Mouse (Mus musculus) ES-E14 (cell line): ENCODE data around the gene Spsb3. TPM values are rescaled to one million over a fixed set of nuclear protein-coding genes. Genes with fewer than 3 reads are reported as not detected.
A peak's percentile ranks its signal among the peaks of the same experiment; 100 is the strongest.

Source experiments
- DNase-seq: peaks from one replicate; pipeline ENCODE4 v3.0.0-alpha.2; 2013; ENCODE audit warnings: low read depth, low spot score
- H3K27ac ChIP-seq: 2 replicates; pipeline ENCODE4 v1.5.1; 2012; ENCODE audit warnings: low read depth, mild to moderate bottlenecking, low read length, moderate library complexity, mixed read lengths; ENCODE audit not compliant: poor library complexity, insufficient read depth, severe bottlenecking
- H3K36me3 ChIP-seq: 2 replicates; pipeline ENCODE4 v1.6.1; 2012; ENCODE audit warnings: mild to moderate bottlenecking, low read length, moderate library complexity, mixed read lengths; ENCODE audit not compliant: control insufficient read depth, poor library complexity, insufficient read depth, severe bottlenecking
- H3K4me1 ChIP-seq, 2 experiments: fragments of 150-350 bp in 1 of 2; sonication (generic) in 1 of 2; 2 replicates each; pipeline ENCODE4 v1.6.1; 2012; ENCODE audit warnings: low read length in 2 of 2, mild to moderate bottlenecking in 1 of 2, mixed read lengths in 1 of 2; ENCODE audit not compliant: control insufficient read depth in 2 of 2, insufficient read depth in 2 of 2, poor library complexity in 1 of 2
- H3K4me3 ChIP-seq, 2 experiments: fragments of 150-350 bp in 1 of 2; sonication (generic) in 1 of 2; 2 replicates each; pipeline ENCODE4 v1.5.1; 2012; ENCODE audit warnings: low read length in 2 of 2, low read depth in 1 of 2, mild to moderate bottlenecking in 1 of 2, mixed read lengths in 1 of 2; ENCODE audit not compliant: insufficient read depth in 1 of 2, poor library complexity in 1 of 2, severe bottlenecking in 1 of 2
- H3K9ac ChIP-seq: 2 replicates; pipeline ENCODE4 v1.6.1; 2012; ENCODE audit warnings: low read depth, mild to moderate bottlenecking, low read length, mixed read lengths; ENCODE audit not compliant: poor library complexity, insufficient read depth, severe bottlenecking
- H3K9me3 ChIP-seq: fragments of 150-350 bp; sonication (generic); 2 replicates; pipeline ENCODE4 v1.6.1; 2012; ENCODE audit warnings: low read depth, mild to moderate bottlenecking, low read length; ENCODE audit not compliant: control insufficient read depth, insufficient read depth
- CHD2 ChIP-seq: IDR thresholded peaks from 2 replicates; pipeline ENCODE4 v1.6.1; 2014; ENCODE audit warnings: mild to moderate bottlenecking, low read depth, low read length, inconsistent platforms
- HCFC1 ChIP-seq: IDR thresholded peaks from 2 replicates; pipeline ENCODE4 v1.6.1; 2012; ENCODE audit warnings: low read length, inconsistent platforms, borderline replicate concordance; ENCODE audit not compliant: insufficient read depth
- MAFK ChIP-seq: IDR thresholded peaks from 2 replicates; pipeline ENCODE4 v1.6.1; 2014; ENCODE audit warnings: mild to moderate bottlenecking, low read depth, low read length, inconsistent platforms; ENCODE audit not compliant: insufficient read depth
- ZC3H11A ChIP-seq: IDR thresholded peaks from 2 replicates; pipeline ENCODE4 v1.6.1; 2012; ENCODE audit warnings: low read depth, mild to moderate bottlenecking, inconsistent platforms, low read length, borderline replicate concordance
- ZNF384 ChIP-seq: IDR thresholded peaks from 2 replicates; pipeline ENCODE4 v1.6.1; 2012; ENCODE audit warnings: low read depth, low read length, inconsistent platforms
- in situ Hi-C, 2 experiments: fragments of 600-800 bp; cut with MboI; formaldehyde crosslinking; loops; one replicate each; pipeline ENCODE4 v1.15.1; 2025; ENCODE audit warnings: low sequenced_read_pairs in 2 of 2, inconsistent platforms in 1 of 2; ENCODE audit not compliant: unreplicated experiment in 2 of 2
- total RNA-seq: library from RNA; depleted of rRNA; stranded (reverse); fragments of 300-350 nt; gene quantifications from 2 replicates; pipeline ENCODE4 v1.2.3, GENCODE M21; 2012

Gene Spsb3
- total RNA-seq, 1 experiment, result 34.2 TPM

DNA sequence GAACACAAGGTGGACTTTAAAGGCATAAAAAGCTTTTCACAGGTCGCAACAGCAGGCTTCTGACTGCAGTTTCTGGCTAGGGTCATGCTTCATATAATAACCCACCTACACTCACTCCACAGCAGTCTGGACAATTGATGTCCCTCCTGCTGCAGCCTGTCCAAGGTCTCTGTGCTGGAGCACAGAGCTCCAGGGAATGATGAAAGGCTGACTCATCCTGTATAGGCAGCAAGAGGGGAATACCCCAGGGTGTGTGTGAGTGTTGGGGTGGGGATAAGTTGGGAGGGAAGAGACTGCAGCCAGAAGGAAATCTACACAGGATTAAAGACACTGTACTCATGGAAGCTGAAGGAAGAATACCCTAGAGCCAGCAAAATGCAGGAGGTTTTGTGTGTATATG is 43.1 kb downstream of the Spsb3 start:
- Histone ChIP-seq H3K4me1 (peaks cover 0 to 3% of the 10 kb centered on the region in 2 experiments; a peak in 1 of 4 replicates), H3K36me3 (peaks cover 2% of the 10 kb centered on the region), H3K27ac (no peak overlapping the region; the same call in 1 of the 2 replicates), H3K9ac (no peak overlapping the region), H3K9me3 (no peaks in the 10 kb centered on the region), H3K4me3 (no peak overlapping the region)
- no peak for TF ChIP-seq CHD2
- no peak for TF ChIP-seq ZC3H11A
- TF ChIP-seq ZNF384, result no peak
- TF ChIP-seq MAFK, result no peak
- DNase-seq, result no peak
- in situ Hi-C loops, result no loop called here

GRCm38 (mm10) chr17:24932431-24932830 is 46.0 kb downstream of the Spsb3 start:
- no peaks in the 10 kb centered on the region for H3K9me3 ChIP-seq
- H3K36me3 ChIP-seq, result no peaks in the 10 kb centered on the region; the same call in 1 of the 2 replicates
- in situ Hi-C loops, result no loop called here
- H3K4me1 ChIP-seq, result peaks cover 3% of the 10 kb centered on the region in 2 experiments; a peak in 1 of 4 replicates
- TF ChIP-seq HCFC1 (no peak), ZNF384 (no peak)
- no peak for DNase-seq
- no peak overlapping the region for H3K9ac ChIP-seq
- no peak overlapping the region for H3K27ac ChIP-seq
- H3K4me3 ChIP-seq, result no peak overlapping the region

DNA sequence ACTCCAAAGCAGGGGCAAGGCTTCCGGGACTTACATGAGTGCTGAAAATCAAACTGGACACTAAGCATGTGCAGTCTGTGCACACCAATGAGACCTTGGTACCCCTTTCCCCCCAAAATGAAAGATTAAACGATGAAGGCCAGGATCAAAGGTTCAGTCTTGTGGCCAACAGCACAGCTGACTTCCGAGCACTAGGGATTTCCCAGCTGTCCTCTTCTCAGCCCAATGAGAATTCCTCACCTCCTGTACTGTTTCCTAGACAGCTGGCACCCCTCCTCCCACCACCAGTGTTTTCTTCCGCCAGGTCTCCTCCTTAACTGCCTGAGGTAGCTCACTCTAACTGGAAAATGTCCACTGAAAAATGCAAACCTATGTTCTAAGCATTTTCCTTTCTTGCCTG is 46.7 kb downstream of the Spsb3 start:
- Histone ChIP-seq H3K36me3 (no peaks in the 10 kb centered on the region), H3K9ac (peak overlapping the region; percentile 1; the same call in 1 of the 2 replicates), H3K4me3 (no peak overlapping the region), H3K9me3 (no peaks in the 10 kb centered on the region), H3K4me1 (peaks cover 3% of the 10 kb centered on the region in 2 experiments; a peak in 1 of 4 replicates), H3K27ac (no peak overlapping the region)
- in situ Hi-C loops, result no loop called here
- DNase-seq, result no peak
- no peak for TF ChIP-seq CHD2
- no peak for TF ChIP-seq ZNF384
- TF ChIP-seq MAFK, result no peak
- no peak for TF ChIP-seq ZC3H11A
- TF ChIP-seq HCFC1, result no peak

- no peak for DNase-seq
- no peak for TF ChIP-seq MAFK
- no peak for TF ChIP-seq ZC3H11A
- TF ChIP-seq HCFC1, result no peak
- no peak for TF ChIP-seq CHD2
- no peak for TF ChIP-seq ZNF384
- Histone ChIP-seq H3K9ac (no peak overlapping the region), H3K9me3 (no peaks in the 10 kb centered on the region), H3K36me3 (no peaks in the 10 kb centered on the region), H3K4me1 (0 out of 4 replicates have a peak, but pooled peaks cover 0 to 3% of the 10 kb centered on the region in 2 experiments), H3K27ac (no peak overlapping the region), H3K4me3 (no peak overlapping the region)
- in situ Hi-C loops, result no loop called here
Observed at GRCm38 (mm10) chr17:24934926-24935325, 48.5 kb downstream of the Spsb3 start.

- TF ChIP-seq HCFC1, result no peak
- TF ChIP-seq ZNF384, result no peak
- TF ChIP-seq CHD2, result no peak
- no peak for TF ChIP-seq MAFK
- TF ChIP-seq ZC3H11A, result no peak
- no peak overlapping the region for H3K27ac ChIP-seq
- 0 out of 4 replicates have a peak, but pooled peaks cover 0 to 3% of the 10 kb centered on the region in 2 experiments for H3K4me1 ChIP-seq
- DNase-seq, result no peak
- H3K9me3 ChIP-seq, result no peaks in the 10 kb centered on the region
- no peaks in the 10 kb centered on the region for H3K36me3 ChIP-seq
- peak overlapping the region in 1 of 2 experiments; percentile 98; a peak in 2 of 4 replicates for H3K4me3 ChIP-seq
- in situ Hi-C loops, result no loop called here
- H3K9ac ChIP-seq, result peak overlapping the region; percentile 7; the same call in 1 of the 2 replicates
Observed at GRCm38 (mm10) chr17:24935666-24936065, 49.2 kb downstream of the Spsb3 start.
